Mouse (Mus musculus): ENCODE data around the gene Ceacam9.

- TF ChIP-seq CTCF (IDR thresholded peaks at IDR 0.05; ENCODE audit: extremely low read depth, insufficient read depth, insufficient read length, insufficient replicate concordance) (no peak), POLR2A (IDR thresholded peaks at IDR 0.05; ENCODE audit: low read depth, low read length) (no peak)
Measured at GRCm38 (mm10) chr7:16706385-16706784, 15.3 kb upstream of the Ceacam9 start.
